Mouse (Mus musculus) megakaryocyte, embryonic 14.5 days (primary cell): ENCODE data around the gene Rpp25l. TPM values are rescaled to one million over a fixed set of nuclear protein-coding genes. Genes with fewer than 3 reads are reported as not detected.
"Not testable (repeated sequence)": the region's sequence is repeated elsewhere in the genome, so short reads cannot be mapped to it uniquely, and the experiment has no call there.

Experiments
- H3K27me3 ChIP-seq: replicated peaks from 2 replicates; pipeline ENCODE3; 2012; ENCODE audit warnings: inconsistent platforms
- H3K36me3 ChIP-seq: replicated peaks from 2 replicates; pipeline ENCODE3; 2012; ENCODE audit warnings: low read length, inconsistent platforms, mixed read lengths
- H3K4me1 ChIP-seq: 2 replicates; pipeline ENCODE4 v1.6.1; 2012; ENCODE audit warnings: inconsistent platforms
- H3K4me3 ChIP-seq: replicated peaks from 2 replicates; pipeline ENCODE3; 2012; ENCODE audit warnings: moderate library complexity, mild to moderate bottlenecking, inconsistent platforms
- H3K9me3 ChIP-seq: 2 replicates; pipeline ENCODE4 v1.6.1; 2012; ENCODE audit warnings: inconsistent platforms
- FLI1 ChIP-seq: IDR thresholded peaks from 2 replicates; pipeline ENCODE4 v1.6.1; 2012; ENCODE audit warnings: low read length, inconsistent platforms, mixed read lengths
- GATA1 ChIP-seq: IDR thresholded peaks from 3 replicates; pipeline ENCODE4 v1.6.1; 2012; ENCODE audit warnings: mixed read lengths, low read length, inconsistent platforms, borderline replicate concordance
- polyA plus RNA-seq: library from polyadenylated mRNA; stranded (reverse); fragments of >175 nt; gene quantifications from 2 replicates; pipeline ENCODE4 v1.2.3, GENCODE M21; 2012; ENCODE audit warnings: low replicate concordance; ENCODE audit not compliant: insufficient read depth

Rpp25l gene
- polyA plus RNA-seq, 1 experiment = 51.7 TPM

DNA sequence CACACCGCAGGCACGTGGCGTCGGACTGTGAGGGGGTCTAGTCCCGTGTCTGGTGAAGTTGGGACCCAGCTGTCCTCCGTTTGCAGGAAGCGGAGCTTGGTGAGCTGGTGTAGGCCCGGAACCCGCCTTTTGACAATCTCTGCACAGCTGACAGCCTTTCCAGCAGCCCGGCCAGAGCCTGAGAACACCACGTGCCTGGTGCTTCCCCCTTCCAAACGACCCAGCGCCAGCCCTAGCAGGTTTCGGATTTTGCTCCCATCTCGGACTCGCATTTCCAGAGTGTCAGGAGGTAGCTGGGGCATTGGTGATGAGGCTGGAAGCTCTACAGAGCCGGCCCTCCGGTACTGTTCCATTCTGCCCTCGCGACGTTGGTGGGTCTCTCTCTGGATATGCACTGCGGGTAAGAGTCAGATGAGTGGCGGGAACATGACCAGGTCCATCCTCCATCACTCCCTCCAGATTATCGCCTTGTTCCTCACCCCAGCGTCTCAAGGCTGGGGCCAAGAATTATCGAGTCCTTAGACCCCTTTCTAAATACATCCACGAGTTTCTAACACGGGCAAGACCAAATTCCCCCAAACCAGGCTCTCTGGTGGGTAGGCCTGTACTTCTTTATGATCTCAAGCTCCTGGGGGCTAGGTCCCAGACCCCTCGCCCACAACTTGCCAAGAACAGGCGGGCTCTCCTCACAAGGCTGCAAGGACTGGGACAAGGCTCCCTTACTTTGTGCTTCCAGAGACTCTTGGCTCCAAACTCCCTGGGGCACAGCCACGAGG is 725 bp downstream of the Rpp25l start:
- no peak for TF ChIP-seq FLI1
- no peak for TF ChIP-seq GATA1
- Histone ChIP-seq H3K4me3 (peak overlapping the region; percentile 96), H3K9me3 (no peaks in the 10 kb centered on the region), H3K4me1 (peaks cover 42% of the 10 kb centered on the region), H3K36me3 (peaks cover 50% of the 10 kb centered on the region), H3K27me3 (peaks cover 6% of the 10 kb centered on the region)

DNA sequence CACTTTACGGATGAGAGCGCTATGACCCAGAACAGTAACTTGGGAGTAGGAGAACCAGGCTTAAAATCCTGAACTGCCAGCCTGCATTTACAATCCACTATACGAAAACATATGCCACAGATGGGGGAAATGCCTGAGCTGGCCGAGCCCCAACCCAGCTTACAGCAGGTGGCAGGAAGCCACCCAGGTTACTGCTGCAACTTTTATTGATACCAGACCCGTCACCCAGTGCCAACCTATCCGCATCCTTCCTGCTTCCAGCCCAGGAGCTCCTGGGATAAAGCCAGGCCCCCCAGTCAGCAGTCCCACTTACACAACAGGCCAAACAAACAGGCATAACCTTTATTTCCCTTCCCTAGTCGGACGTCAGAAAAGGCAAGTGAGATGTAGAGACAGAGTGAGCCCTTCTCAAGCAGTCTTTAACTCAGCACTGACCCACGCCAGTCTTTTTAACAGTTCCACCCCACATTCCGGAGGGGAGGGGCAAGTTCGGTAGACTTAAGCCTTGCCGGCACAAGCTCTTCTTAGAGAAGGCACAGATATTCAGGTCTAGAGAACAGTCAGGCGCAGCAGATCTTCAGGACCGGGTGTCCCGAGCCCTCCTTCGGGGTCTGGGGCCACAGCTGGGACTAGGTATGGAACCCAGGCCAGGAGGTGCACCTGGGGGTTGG is 1.5 kb downstream of the Rpp25l start:
- no peak for TF ChIP-seq FLI1
- peak overlapping the region; percentile 96 for H3K4me3 ChIP-seq
- peaks cover 42% of the 10 kb centered on the region for H3K36me3 ChIP-seq
- no peaks in the 10 kb centered on the region for H3K9me3 ChIP-seq
- peaks cover 13% of the 10 kb centered on the region for H3K27me3 ChIP-seq
- peaks cover 49% of the 10 kb centered on the region for H3K4me1 ChIP-seq

DNA sequence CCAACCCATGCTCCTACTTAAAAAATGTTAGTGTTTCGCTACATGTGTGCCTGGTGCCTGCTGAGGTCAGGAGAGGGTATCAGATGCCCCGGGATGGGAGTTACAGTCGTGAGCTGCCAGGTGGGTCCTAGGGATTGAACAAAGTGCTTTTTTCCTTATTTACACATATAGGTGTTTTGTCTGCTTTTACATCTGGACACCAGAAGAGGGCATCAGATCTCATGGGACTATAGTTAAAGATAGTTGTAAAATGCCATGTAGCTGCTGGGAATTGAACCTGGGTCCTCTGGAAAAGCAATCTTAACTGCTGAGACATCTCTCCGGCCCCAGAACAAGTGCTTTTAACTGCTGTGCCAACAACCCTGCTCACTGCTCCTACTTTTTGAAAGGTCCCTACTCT is 3.1 kb downstream of the Rpp25l start:
- Histone ChIP-seq H3K4me1 (peaks cover 50% of the 10 kb centered on the region), H3K27me3 (peaks cover 29% of the 10 kb centered on the region), H3K4me3 (no peak overlapping the region), H3K9me3 (no peaks in the 10 kb centered on the region), H3K36me3 (peaks cover 26% of the 10 kb centered on the region)
- no peak for TF ChIP-seq GATA1
- TF ChIP-seq FLI1 = no peak

DNA sequence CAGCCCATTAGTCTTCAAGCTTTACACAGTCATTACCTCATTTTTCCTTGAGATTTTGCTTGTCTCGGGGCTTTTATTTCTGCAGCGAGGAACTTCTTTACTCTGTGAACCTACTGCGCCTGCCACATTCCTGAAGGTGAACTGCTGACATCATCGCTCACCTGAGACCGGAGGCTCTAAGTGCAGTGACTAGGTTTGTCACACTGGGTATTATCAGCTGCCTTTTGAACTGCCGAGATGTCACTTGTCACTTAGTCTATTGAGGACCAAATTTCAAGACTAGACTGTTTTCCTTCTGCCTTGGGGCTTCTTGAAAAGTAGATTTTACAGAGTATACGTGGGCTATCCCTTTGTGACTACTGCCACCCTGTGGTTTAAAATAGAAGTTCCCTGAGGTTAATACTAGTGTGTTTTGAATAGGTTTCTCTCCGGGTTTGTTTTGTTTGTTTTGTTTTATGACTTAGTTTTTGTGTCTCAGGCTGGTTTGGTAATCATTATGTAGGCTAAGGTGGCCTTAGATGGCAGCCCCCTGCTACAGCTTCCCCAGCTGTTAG is 5.1 kb downstream of the Rpp25l start:
- H3K9me3 ChIP-seq = no peaks in the 10 kb centered on the region
- H3K36me3 ChIP-seq = peaks cover 18% of the 10 kb centered on the region
- no peak for TF ChIP-seq GATA1
- TF ChIP-seq FLI1 = no peak
- H3K4me3 ChIP-seq = no peak overlapping the region
- H3K4me1 ChIP-seq = peaks cover 42% of the 10 kb centered on the region
- H3K27me3 ChIP-seq = peaks cover 46% of the 10 kb centered on the region

DNA sequence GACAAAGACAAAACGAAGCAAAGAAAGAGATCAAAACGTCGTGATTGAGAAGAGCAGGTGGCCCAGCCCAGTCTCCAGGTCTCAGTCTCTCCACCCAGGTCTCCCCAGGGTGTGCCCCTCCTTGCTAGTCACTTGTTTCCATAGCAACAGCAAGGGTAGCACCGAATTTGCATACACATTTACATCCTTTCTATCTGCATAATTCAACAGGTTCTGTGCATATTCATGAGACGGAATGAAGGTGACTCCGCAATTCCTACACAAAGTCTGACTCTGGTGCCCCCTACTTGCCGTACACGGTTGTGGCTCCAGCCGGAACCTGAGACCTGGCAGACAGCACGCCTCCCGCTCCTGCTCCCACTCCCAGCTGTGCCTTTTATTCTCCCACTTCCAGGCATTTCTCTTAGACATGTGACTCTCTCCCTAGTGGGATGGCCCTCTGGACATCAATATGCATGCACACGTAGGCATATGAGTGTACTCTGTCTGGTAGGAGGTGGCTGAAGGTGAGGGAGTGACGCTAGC is 6.3 kb downstream of the Rpp25l start:
- Histone ChIP-seq H3K4me1 (peaks cover 32% of the 10 kb centered on the region), H3K9me3 (no peaks in the 10 kb centered on the region), H3K36me3 (peaks cover 13% of the 10 kb centered on the region), H3K27me3 (peaks cover 49% of the 10 kb centered on the region), H3K4me3 (peak overlapping the region; percentile 88)
- TF ChIP-seq GATA1 (no peak), FLI1 (no peak)

- Histone ChIP-seq H3K4me1 (peaks cover 27% of the 10 kb centered on the region), H3K9me3 (no peaks in the 10 kb centered on the region), H3K36me3 (peaks cover 4% of the 10 kb centered on the region), H3K4me3 (no peak overlapping the region), H3K27me3 (peaks cover 49% of the 10 kb centered on the region)
- TF ChIP-seq FLI1 = no peak
- no peak for TF ChIP-seq GATA1
Observed at GRCm38 (mm10) chr4:41705922-41706754, 7.2 kb downstream of the Rpp25l start.

DNA sequence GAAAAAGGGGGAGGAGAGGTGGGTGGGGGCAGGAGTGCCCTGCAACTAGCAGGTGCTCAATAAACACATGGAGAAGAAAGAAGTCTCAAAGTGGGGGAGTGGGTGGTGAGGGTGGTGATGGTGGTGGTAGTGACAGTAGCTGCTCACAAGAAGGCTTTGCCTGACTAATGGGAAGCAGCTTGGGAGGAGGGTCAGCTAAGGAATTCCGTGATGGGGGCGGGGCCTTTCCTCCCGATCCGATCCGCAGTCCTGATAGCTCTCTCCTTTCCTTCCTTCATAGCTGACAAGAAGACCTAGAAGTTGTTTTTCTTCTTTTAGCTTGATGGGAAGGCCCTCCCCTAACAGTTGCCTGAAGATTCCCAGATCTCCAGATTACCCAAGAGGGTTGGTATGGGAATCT is 8.7 kb downstream of the Rpp25l start:
- no peaks in the 10 kb centered on the region for H3K36me3 ChIP-seq
- no peaks in the 10 kb centered on the region for H3K9me3 ChIP-seq
- peaks cover 49% of the 10 kb centered on the region for H3K27me3 ChIP-seq
- no peak overlapping the region for H3K4me3 ChIP-seq
- TF ChIP-seq FLI1 (no peak), GATA1 (no peak)
- H3K4me1 ChIP-seq = peaks cover 27% of the 10 kb centered on the region

DNA sequence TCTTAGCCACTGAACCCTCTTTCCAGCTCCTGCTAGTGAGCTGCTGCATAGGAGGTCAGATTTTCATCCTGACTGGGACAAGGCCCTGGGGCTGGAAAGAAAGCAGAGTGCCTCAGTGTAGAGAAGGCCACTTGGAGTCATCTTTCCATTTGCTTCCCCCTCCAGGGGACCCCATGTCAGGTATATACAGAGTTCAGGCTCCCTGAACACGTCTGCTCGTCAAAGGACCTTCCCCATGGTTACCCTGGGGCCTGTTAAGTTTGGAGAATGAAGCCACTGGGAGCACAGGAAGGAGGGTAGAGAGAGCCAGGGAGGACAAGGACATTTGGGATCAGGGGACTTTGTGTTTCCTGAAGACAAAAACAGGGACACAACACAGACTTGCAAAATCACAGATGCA is 11.1 kb downstream of the Rpp25l start:
- H3K36me3 ChIP-seq, H3K9me3 ChIP-seq, H3K4me3 ChIP-seq: not testable (repeated sequence)
- Histone ChIP-seq H3K27me3 (peaks cover 40% of the 10 kb centered on the region), H3K4me1 (peaks cover 12% of the 10 kb centered on the region)

DNA sequence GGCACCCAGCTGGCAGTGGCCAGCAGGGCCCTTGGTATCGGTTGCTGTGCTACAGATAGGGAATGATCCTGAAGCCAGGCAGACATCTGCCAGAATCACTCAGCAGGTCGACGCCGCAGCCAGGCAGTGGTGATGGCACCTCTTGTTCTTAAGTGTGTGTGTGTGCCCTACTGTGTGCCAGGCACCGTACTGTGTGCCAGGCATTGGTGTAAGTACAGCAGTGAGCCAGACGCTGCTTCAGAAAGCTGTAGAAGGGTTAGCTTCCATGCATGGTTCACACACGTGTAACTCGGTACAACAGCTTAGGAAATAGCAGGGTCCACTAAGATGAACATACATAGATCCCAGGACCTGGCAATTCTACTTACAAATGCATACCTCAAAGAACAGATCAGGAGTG is 13.1 kb downstream of the Rpp25l start:
- not testable (repeated sequence) for H3K36me3 ChIP-seq, H3K9me3 ChIP-seq, H3K4me1 ChIP-seq, H3K4me3 ChIP-seq
- peaks cover 27% of the 10 kb centered on the region for H3K27me3 ChIP-seq

DNA sequence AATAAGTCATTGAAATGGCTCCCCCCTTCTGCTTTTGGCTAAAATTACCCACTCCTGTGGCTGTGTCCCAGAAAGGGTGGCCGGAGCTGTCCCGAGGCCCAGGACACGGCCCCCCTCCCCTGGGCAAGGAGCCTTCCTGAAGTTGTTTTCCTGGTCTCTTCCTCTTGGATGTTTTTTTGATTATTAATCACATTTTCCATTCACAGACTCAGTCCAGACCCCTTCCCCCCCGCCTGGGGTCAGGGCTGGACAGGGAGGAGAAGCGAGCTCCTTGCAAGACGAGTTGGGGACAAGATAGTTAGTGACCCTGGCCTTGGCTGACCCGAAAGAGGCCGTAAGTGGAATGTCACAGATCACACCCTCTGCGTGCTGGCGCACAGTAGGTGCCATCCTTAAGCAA is 13.6 kb downstream of the Rpp25l start, which contains the start of gene Il11ra1:
Il11ra1 (plus strand) TSS at position 207 of the 400 bp plus-strand sequence.
- H3K27me3 ChIP-seq = peaks cover 23% of the 10 kb centered on the region
- not testable (repeated sequence) for H3K4me1 ChIP-seq, H3K4me3 ChIP-seq, H3K9me3 ChIP-seq, H3K36me3 ChIP-seq

DNA sequence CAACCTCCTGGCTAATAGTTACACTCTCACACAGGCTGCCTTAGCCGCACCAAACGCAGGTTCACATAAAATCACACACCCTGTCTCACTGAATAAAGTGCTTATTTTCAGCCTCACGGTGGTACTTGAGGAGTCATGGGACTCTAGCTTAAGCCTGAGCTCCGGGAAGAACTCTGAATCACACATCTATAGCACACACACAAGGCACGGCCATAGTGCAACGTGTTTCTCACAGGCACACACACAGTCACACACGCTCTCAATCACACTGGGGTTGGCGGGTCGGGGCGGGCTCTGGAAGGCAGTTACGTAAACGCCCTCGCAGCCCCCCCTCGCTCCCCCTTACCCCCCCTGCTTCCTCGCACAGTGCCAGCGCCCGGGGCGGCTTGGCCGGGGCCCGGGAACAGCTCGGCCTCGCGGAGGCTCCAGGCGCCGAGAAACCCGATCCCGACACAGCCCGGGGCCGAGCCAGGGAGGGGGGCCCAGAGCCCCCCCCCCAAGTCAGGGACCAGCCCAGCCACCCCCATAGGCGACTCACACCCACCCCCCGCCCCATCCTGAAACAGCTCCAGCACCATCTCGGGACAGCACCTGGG is 14.8 kb downstream of the Rpp25l start:
- H3K27me3 ChIP-seq = peaks cover 15% of the 10 kb centered on the region
- H3K4me1 ChIP-seq, H3K9me3 ChIP-seq, H3K36me3 ChIP-seq, H3K4me3 ChIP-seq: not testable (repeated sequence)

GRCm38 (mm10) chr4:41696930-41697841 is 16.1 kb downstream of the Rpp25l start, which contains the start of gene Cntfr:
Gene Cntfr, minus strand, starts transcription at chr4:41697089.
- H3K27me3 ChIP-seq = peaks cover 14% of the 10 kb centered on the region
- not testable (repeated sequence) for H3K4me1 ChIP-seq, H3K9me3 ChIP-seq, H3K36me3 ChIP-seq
- peak within 1 kb of the TSS; percentile 80 for H3K4me3 ChIP-seq
